Mouse (Mus musculus) spleen, postnatal 10 days (tissue): ENCODE measurements at regions not wholly inside any gene's neighbourhood (a gene's known extent, or its start where the extent isn't known, plus 50 kb on each side); places are given as distances from the start of the nearest gene placed in this dataset.

Experiments
- DNase-seq, 2 experiments: peaks; one replicate each; pipeline ENCODE4 v3.0.0; 2021 to 2022; ENCODE audit warnings: low spot score in 2 of 2

DNA sequence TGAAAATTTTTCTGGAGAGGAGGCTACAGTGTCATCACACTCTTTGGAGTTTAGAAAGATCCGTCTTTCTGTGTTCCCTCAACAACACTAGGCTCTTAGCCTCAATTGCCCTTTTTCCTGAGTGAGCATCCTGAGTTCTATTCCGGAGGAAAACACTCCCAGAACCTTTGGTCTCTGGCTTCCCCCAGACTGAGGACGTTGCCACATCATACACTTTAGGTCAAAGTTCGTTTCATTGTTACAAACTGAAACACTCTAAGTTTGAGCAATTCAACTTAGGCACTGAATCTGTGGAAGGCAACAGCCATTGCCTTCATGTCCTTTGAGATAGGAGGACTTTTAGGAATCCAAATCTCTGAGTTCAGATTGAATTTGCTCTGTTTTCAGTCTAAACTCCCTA is 85.0 kb downstream of the Arl4a start:
- no peak for DNase-seq

- no peak for DNase-seq
Observed at GRCm38 (mm10) chr12:39951911-39952310, 85.9 kb downstream of the Arl4a start.

- no peak for DNase-seq
Observed at GRCm38 (mm10) chr12:39950270-39950801, 87.5 kb downstream of the Arl4a start.

DNA sequence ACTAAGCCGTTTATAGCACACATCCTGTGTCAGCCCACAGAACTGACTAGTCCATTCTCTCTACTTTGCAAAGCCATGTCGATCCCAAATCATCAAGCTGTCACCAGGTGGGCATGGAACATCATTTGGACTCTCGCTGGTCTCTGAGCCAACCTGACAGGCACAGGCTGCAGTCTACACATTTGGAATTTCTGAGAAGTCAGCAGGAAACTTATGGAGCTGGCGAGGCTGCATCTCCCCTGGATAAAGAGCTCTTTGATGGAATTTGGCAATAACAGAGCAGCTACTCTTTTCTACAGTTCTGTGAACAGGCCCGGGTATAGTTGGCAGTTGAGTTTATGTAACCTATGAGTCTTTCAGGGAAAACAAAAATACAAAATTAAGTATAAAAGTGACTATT is 94.9 kb downstream of the Arl4a start:
- DNase-seq = no peak

- no peak for DNase-seq
Observed at GRCm38 (mm10) chr12:39941162-39941561, 96.7 kb downstream of the Arl4a start.

GRCm38 (mm10) chr12:39939017-39939416 is 98.8 kb downstream of the Arl4a start:
- no peak for DNase-seq

GRCm38 (mm10) chr12:39938211-39938610 is 99.6 kb downstream of the Arl4a start:
- DNase-seq = no peak

DNA sequence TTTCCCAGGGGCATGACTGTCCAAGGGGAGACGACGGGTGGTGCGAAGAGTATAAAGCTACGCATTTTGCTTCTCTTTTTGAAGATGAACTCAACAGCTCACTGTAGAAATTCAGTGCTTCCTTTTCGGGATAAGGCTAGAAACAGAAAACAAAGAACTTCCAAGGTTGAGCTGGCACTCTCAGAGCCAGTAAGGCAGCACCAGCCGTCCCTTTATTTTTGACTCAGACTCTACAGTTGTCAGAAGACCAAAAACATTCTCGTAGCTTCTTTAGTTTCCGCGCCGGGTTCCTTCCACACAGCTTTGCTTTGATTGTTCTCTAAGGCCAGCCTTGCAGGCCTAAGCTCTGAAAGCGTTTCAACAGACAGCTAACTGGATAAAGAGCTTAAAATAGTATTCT is 101.5 kb downstream of the Arl4a start:
- no peak for DNase-seq

- no peak for DNase-seq
Observed at GRCm38 (mm10) chr12:39935775-39936174, 102.0 kb downstream of the Arl4a start.

DNA sequence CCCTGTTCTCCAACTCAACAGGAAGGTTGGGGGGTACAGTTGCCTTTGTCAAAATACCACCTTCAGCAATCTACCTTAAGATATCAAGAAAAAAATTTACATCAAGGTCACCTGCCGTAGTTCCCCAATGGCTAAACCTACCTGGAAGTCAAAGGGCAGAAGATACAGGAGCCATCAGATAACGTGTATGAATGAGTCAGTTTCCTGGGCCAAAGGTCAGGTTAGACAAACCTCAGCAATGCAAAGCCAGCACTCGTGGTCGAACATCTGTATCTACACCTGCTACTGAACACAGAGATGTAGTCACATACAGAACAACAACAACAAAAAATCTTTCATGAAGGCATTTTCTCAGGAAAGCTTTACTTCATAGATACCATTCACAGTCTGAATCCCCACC is 102.9 kb downstream of the Arl4a start:
- DNase-seq = no peak

- DNase-seq = no peak
Observed at GRCm38 (mm10) chr12:39931251-39931650, 106.6 kb downstream of the Arl4a start.

DNA sequence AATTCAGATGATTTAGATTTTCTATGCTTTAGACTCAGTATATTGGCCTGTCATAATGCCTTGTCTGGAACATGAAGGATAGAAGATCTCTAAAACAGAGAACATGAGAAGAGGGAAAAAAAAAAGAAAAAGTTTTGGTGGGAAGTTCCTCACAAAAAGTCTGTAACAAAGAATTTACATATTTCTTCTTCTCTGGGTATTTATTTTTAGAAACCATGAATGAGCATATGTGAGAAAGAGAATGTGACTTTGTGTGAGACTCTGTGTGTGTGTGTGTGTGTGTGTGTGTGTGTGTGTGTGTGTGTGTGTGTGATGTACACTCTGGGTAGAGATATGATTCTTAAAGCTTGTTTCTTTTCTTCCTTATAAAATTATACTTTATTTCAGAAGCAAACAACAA is 109.9 kb downstream of the Arl4a start:
- no peak for DNase-seq

DNA sequence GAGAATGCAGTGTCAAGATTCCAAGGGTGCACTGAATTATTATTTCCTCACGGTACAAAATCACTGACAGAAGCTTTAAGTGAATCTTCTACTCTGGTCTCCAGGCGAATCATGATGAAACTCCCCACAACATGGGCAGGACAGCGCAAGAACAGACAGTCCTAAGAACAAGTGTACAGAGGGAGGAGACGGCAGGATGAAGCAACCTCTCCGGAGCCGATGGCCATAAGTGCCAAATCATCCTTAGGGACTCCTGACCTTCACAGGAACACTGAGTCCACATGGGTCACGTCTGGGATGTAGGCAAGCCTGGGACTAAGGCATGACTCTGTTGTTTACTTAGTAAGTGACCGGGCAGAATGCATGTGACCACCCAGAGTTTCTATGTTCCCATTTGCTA is 110.8 kb downstream of the Arl4a start:
- DNase-seq = no peak

DNA sequence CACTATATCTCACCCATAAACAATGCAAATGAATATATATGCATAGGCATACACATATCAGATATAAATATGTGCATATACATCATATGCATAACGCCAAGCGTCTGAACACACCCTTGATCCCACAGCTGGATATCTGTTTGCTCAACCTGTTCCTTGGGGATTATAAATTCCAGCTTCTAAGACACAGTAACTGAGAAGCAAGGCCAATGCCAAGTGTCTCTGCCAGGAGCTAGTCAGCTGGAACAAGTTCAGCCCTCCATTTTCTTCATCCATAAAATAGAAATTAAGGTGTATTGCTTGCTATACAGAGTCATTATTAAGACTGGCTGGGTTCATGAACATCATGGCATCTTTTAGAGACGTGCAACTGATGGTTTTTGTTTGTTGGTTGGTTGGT is 116.3 kb downstream of the Arl4a start:
- no peak for DNase-seq

GRCm38 (mm10) chr12:39920466-39920913 is 117.3 kb downstream of the Arl4a start:
- no peak for DNase-seq

DNA sequence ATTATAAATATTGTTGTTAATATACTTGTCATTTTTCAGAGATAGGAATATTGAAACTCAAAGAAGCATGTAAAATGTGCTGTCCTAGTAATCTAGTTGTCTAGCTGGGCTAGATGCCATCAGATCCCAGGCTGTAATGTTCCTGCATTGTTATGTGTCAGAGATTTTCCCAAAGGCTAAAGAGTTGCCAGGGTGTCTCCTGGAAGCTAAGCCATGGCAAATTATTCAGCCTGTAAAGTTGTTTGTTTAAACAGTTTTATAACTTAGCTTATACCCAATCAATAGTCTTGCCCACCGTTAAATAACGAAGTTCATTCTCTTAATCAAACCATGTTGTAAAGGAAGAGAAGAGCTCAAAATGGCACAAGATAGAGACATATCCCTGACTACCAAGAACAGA is 117.9 kb downstream of the Arl4a start:
- DNase-seq = no peak

GRCm38 (mm10) chr12:39888493-39888892 is 149.3 kb downstream of the Arl4a start:
- DNase-seq = no peak

DNA sequence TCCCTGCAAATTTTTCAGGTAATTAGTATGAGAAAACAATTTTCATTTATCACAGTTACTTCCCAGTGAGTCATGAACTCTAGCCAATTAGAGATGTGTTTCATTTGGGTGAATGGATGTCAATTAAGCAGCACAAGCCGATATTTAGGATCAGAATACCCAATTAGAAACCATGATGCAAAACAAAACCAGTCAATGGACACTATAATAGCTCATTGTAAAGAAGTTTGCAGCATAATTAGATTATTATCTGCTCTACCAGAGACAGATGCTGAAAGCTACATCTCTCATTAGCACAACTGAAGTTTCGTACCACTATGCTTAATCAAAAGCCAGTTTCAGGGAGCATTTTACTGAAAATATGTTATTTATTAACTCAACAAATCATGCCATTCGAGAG is 152.5 kb downstream of the Arl4a start:
- no peak for DNase-seq

GRCm38 (mm10) chr12:39880309-39880708 is 157.5 kb downstream of the Arl4a start:
- DNase-seq = no peak

DNA sequence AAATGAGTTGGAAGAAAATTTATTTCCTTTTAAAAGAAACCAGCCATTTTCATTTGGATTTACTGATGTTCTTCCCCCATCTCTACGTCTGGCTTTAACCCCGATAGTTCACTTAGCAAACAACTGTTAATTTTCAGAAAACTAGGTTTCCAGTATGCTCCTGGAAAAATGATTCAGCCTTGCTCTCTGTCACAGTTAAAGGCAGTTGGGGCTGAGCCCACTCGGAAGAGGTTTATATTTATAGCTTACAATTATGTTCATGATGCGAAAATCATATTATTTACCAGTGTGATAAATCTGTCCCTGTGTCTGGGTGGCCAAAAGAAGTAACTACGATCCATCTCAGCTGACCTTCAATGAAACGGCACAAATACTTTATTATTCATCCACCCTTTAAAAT is 163.9 kb downstream of the Arl4a start:
- no peak for DNase-seq

DNA sequence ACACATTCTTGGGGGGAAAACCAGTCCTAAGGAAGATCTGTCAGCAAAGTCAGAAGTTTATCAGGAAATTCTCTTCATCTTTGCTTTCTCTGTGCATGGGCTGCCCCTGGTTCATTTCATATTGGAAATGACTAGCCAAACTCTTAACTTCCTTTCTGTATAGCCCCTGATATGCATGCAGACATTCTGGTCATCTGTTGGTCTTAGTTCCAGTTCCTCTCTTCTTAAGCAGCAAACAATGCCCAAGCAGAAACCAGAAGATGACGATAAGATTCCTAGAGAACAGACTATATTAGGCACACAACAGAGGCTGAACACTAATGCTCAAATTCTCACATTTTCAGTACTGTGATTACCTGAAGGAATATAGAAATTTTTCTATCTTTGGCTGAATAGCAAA is 176.0 kb downstream of the Arl4a start:
- DNase-seq = no peak

- no peak for DNase-seq
Observed at GRCm38 (mm10) chr12:39851610-39852009, 186.2 kb downstream of the Arl4a start.

DNA sequence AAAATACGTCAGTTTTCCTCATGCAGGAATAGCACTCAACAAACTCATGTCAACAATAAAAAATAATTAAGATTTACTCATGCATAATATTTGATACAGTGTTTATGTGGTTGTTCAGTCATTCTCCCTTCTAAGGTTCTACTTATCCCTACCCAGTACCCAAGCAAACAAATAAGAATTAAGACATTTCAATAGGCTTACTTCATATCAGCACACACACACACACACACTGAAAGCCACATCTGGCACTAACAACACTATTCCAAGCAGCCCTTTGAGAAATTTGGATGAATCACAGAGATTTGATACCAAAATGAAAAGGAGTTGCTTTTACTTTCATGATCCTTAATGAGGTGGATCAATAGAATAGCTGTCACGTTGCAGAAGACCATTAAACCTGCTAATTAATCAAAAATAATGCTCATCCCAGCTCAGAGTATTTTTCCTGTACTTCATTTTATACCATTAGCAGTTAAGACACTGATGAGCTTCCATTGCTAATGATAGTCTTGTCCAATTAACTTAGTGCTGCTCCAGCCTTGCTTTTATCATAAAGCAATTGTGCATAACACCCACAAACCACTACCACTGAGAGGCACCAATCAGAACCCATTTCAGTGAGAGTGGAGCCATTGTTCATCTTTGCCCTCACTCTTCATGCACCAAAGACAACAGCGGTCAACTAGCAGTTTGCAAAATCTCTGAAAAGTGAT is 188.3 kb downstream of the Arl4a start:
- DNase-seq = no peak

GRCm38 (mm10) chr12:39840615-39841014 is 197.2 kb downstream of the Arl4a start:
- DNase-seq = no peak
